Mouse (Mus musculus): ENCODE measurements around the gene Mrps12.

DNA sequence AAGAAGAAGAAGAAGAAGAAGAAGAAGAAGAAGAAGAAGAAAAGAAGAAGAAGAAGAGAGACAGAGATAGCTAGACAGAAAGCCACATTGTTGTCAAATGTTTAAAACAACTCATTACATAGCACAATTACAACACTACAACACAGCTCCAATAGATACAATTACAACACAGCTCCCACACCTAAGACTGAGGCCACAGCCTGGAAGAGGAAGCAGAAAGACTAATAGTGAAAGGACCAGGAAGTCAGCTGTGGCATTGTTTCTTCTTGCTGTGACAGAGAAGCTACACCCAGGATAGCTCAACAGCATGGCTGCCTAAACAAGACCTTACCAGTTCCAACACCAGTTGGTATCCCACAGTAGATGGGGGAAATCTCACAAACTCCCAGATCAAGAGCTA is 32.2 kb downstream of the Mrps12 start:
- no peak for TF ChIP-seq CTCF (IDR thresholded peaks at IDR 0.05)
- no peak for TF ChIP-seq EP300 (IDR thresholded peaks at IDR 0.05)
